Mouse (Mus musculus) macrophage (primary cell): ENCODE data around the gene Rap1a. TPM values are rescaled to one million over a fixed set of nuclear protein-coding genes. Genes with fewer than 3 reads are reported as not detected.

ENCODE experiments used
- H3K27ac ChIP-seq: fragments of 350-480 bp; formaldehyde crosslinking; 2 replicates; pipeline ENCODE4 v1.9.0; 2021
- H3K36me3 ChIP-seq: fragments of 350-480 bp; formaldehyde crosslinking; 2 replicates; pipeline ENCODE4 v1.9.0; 2021; ENCODE audit errors: inconsistent target
- H3K4me3 ChIP-seq: fragments of 350-480 bp; formaldehyde crosslinking; 2 replicates; pipeline ENCODE4 v1.9.0; 2021; ENCODE audit errors: inconsistent target
- H3K79me2 ChIP-seq: fragments of 350-480 bp; formaldehyde crosslinking; 2 replicates; pipeline ENCODE4 v1.9.0; 2021; ENCODE audit errors: inconsistent target
- WGBS: methylation state at CpG from one replicate; pipeline ENCODE4 v1.1.7; 2026; ENCODE audit warnings: inconsistent platforms; ENCODE audit not compliant: missing documents; 5-methylcytosine and 5-hydroxymethylcytosine counted together
- polyA plus RNA-seq: library from polyadenylated mRNA; stranded (reverse); fragments of 250-400 nt; gene quantifications from 3 replicates; pipeline ENCODE4 v1.2.4, GENCODE M21; 2018; ENCODE audit warnings: inconsistent platforms

Rap1a gene
- polyA plus RNA-seq, 1 experiment from 2014 or later = 125 TPM

DNA sequence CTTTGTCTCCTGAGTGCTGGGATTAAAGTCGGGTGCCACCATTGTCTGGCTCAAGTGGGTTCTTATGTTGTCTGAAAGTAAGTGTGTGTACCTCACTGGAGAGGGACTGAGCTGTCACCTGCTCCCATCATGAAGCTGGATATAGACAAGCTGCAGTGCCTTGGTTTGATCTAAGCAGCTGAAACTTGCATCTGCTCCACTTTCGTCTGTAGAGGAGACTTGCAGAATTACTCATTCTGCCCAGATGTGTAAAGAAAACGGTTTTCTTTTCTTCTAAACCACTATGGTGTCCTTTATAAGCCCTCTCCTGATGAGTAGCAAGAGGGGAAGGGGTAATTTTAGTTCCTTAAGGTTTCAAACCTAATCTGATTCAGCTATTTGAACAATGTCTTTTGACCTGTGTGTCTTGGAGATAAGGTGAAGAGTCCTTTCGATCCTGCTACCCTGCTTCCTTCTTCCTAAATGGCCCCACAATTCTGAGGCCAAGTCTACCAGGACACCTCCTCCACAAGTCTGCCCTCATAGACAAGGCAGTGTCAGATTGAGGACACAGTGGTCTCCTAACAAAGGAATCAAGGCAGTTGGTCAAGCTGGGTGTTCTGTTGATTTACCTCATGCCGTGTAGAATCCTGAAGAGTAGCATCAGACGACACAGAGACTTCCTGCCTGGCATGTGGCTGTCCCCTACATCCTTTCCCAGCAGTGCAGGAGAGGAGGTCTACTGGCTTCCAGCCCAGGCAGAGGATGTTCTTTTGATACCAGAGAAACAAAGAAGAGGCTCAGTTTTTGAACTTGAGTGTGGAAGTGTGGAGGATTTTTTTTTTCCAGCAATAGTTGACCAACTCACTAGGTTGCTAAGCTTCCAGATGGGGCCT, 17.2 kb upstream of the Rap1a start:
- 67% methylated on average over 6 of the region's 6 CpGs for WGBS

DNA sequence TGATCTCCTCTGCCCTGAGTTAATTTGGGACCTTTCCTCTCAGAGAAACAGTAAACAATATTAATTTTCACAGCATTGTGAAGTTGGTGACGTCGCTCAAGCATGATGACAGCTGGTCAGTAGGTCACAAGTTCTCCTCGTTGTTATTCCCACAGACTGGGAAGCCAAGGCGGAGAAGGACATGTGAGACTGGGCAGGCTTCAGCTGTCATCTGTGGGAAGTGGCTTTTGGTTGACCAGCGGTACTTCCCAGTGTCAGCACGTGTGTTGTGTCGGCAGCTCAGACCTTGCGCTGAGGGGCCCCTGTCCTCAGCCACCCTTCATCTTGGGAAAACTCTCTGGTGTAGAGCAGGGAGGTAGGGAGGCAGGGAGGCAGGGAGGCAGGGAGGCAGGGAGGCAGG, 15.0 kb upstream of the Rap1a start:
- Histone ChIP-seq H3K79me2 (no peaks in the 10 kb centered on the region), H3K27ac (peak overlapping the region; percentile 71), H3K36me3 (no peaks in the 10 kb centered on the region), H3K4me3 (no peak overlapping the region)
- 10% methylated on average over 8 of the region's 8 CpGs for WGBS

More for the DNA sequence above, 17.2 kb upstream of the Rap1a start:
- Histone ChIP-seq H3K36me3 (no peaks in the 10 kb centered on the region), H3K79me2 (no peaks in the 10 kb centered on the region), H3K27ac (no peak overlapping the region), H3K4me3 (no peak overlapping the region)

DNA sequence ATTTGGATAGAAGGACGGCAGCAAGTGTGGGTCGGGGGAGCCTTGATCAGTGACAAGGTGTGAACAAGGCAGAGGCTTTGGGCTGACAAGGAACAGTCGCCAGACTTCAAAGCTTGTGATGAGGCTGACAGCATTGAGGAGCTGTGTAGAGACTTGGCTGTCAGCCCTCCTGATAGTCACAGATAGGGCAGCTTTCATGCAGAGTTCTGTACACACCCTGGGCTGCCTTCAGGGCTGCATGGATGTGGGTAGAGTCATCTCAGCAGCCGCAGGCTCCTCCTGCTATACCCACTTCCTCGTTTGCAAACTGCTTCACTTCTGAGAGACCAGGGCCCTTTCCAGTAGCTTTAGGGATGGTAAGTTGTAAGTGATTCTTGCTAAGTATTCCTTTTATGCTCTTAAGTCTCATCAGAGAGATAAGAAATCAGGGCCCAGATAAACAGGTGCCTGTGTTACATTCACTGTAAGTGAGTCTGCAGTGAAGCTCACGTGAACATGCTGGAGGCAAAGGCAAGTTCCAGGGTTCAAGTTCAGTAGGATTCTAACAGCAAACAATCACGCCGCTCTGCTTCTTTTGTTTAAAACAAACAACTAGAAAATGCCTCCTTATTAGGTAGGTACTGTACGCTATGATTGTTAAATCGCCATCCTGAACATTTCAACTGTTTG, 14.2 kb upstream of the Rap1a start:
- Histone ChIP-seq H3K27ac (peak overlapping the region; percentile 71), H3K4me3 (no peak overlapping the region), H3K79me2 (no peaks in the 10 kb centered on the region), H3K36me3 (no peaks in the 10 kb centered on the region)
- 59% methylated on average over 10 of the region's 10 CpGs for WGBS

DNA sequence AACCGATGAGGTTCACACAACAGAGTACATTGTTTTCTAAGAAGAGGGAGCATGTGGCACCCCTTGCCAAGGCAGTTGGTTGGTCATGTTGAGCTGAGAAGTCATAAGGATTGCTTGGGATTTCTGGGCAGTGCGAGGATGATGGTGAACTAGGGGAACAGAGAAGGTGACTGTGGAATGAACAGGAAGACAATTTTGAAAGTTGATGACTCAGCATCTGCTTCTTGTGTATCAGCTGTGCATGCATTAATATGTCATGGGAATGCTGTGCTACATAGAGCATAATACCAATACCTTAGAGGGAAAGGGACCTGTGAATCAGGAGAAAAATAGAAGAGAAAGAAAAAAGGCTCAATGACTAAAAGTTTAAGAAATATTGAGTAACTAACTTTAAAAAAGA, 10.0 kb upstream of the Rap1a start:
- 65% methylated on average over 2 of the region's 2 CpGs for WGBS
- Histone ChIP-seq H3K36me3 (no peaks in the 10 kb centered on the region), H3K27ac (no peak overlapping the region), H3K4me3 (no peak overlapping the region), H3K79me2 (no peaks in the 10 kb centered on the region)

DNA sequence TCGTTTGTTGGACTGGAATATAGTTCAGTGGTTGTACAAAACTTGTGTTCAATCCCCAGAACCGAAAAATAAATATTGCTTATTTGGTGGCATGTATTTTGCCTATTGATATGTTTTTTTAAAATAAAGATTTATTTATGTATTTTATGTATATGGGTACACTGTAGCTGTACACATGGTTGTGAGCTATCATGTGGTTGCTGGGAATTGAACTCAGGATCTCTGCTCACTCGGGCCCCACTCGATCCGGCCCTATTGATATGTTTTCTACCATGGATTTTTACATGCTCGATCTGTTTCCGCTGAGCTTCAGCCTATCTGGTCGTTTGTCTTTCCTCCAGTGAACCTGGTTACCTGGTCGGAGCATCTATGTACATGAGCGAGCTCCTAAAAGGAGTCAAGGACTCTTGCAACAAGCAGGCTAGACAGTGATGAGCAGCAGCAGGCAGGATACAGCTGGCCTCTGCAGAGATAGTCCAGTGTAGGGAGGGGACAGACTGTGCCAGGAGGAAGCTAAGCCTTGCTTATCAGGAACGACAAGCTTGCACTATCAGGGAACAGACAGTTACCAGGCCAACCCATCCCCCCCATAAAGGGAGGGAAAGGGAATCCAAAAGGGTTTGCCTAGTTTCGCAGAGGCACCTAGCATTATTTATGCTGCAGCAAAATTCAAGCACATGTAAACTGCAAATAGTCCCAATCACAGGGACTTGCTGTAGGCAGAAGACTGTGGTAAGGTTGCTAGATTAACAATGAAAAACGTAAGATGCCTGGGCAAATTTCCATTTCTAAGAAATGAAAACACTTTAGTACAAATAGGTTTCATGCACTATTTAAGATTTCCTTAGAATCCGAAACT, 7.3 kb upstream of the Rap1a start:
- Histone ChIP-seq H3K4me3 (no peak overlapping the region), H3K79me2 (no peaks in the 10 kb centered on the region), H3K36me3 (no peaks in the 10 kb centered on the region), H3K27ac (no peak overlapping the region)
- WGBS = 84% methylated on average over 14 of the region's 14 CpGs

DNA sequence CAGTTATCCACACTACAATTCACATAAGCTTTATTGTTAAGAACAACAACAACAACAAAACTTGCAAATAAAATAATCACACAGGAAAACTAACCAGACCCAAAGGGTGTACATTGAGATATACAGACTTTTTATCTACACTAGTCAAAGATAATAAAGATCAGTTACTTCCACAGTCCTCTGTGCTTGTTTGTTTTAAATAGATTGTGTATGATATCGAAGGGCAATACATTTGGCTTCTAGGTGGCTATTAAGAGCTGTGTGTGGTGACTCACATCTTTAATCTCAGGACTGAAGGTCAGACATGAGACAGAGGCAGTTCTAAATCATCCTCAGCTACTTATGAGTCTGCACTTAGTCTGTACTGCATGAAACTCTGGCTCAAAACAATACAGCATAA, 6.5 kb upstream of the Rap1a start:
- H3K4me3 ChIP-seq = no peak overlapping the region
- H3K36me3 ChIP-seq = no peaks in the 10 kb centered on the region
- 91% methylated on average over 1 of the region's 1 CpGs for WGBS
- H3K79me2 ChIP-seq = no peaks in the 10 kb centered on the region
- H3K27ac ChIP-seq = no peak overlapping the region

DNA sequence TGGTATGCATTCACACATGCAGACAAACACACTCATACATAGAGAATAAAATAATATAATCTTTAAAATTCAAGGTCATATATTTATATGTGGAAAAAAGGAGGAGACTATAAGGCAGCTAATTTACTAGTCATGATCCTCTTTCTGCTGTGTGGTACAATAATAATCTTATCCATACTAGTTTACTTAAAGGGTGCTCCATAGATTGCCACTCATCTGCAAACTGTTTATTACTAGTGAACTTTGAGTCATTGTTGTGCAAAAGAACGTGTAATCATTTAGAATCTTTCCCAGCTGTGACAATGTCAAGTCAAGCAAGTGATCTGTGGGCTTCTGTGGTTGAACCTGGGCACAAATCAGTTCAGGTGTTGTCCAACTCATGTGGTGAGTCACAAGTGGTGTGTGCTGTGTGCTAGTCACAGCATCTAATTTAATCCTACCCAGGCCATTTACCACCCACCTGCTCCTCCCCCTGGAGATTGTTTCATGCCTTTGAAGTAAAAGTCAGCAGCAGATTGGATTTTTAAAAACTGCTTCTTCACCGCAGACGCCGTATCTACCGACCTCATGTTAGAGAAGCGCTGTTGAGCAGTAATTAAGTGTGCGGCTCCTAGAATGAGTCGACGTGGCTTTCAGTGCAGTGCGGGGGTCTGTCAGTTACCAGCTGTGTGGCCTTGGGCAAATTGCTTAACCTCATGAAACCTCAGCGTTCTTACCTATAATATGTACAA, 5.5 kb upstream of the Rap1a start:
- no peak overlapping the region for H3K4me3 ChIP-seq
- no peaks in the 10 kb centered on the region for H3K79me2 ChIP-seq
- no peak overlapping the region for H3K27ac ChIP-seq
- 83% methylated on average over 10 of the region's 11 CpGs for WGBS
- no peaks in the 10 kb centered on the region for H3K36me3 ChIP-seq

DNA sequence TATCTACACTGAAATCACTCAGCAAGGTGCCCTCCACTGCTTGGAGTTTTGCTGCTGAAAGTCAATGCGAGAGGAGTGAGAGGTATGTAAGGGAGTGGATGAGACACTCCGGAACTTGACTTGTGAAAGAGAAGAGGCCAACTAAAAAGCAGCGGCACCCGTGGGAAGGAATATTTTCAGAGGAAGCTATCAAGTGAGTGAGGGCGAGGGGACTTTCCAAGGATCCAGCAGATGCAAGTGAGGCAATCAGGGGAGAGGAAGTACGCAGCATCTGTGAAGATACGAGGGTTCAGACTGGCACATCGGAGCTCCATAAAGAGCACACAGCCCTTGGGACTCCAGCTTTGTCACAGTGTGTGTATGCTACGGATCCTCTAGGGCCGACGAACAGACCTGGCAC, 2.5 kb upstream of the Rap1a start:
- Histone ChIP-seq H3K4me3 (no peak overlapping the region), H3K36me3 (no peaks in the 10 kb centered on the region), H3K79me2 (peaks cover 22% of the 10 kb centered on the region), H3K27ac (no peak overlapping the region)
- 47% methylated on average over 11 of the region's 11 CpGs for WGBS

DNA sequence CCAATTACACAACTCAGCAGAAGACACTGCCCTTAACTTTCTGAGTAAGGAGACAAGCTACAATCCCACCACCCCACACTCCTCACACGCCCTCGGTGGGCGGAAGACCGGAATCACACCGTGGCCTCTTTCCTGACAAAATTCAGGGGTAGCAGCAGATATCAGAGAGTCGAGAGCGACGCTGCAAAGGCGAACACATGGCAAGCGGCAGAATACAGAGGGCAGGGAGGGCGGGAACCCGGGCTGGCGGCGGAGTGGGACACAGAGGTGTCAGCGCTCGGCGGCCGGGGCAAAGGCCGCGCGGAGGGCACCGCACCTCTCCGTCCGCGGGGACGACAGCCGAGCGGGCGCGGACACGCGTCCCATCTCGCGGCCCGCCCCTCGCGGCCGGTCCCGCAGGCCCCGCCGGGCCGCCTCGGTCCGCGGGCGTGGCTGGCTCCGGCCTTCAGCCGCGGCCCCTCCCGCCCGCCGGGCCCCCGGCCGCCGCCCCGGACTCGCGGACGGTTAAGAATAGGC, 403 bp downstream of the Rap1a start:
- WGBS = 0% methylated on average over 45 of the region's 59 CpGs
- peaks cover 50% of the 10 kb centered on the region for H3K79me2 ChIP-seq

DNA sequence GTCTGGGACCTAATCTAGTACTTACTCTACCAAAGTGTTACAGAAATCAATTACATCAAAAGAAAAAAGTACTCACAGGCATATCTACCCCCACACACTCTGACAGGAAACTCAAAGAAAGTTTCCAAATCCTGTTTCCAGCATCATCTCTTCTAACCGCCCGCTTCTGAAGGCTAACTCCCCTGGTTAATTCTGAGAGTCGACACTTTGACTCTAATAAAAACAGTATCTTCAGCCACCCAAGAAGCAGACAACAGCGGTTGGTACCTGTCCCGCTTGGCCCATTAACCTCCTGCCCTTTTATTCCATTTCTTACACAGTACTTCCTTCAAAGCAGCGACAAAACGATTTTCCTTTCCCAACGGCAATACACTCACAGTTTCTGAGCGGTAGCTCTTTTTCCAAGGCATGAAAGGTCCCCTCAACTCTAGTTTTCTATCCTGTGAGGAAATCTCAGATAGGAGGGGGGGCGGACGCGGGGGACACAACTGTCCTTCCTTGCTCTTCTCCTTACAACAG, 921 bp downstream of the Rap1a start:
- H3K27ac ChIP-seq = peak overlapping the region; percentile 68
- WGBS = 3% methylated on average over 12 of the region's 12 CpGs

More for the DNA sequence above, 403 bp downstream of the Rap1a start:
- peak overlapping the region; percentile 78 for H3K4me3 ChIP-seq
- no peaks in the 10 kb centered on the region for H3K36me3 ChIP-seq
- peak overlapping the region; percentile 68 for H3K27ac ChIP-seq

DNA sequence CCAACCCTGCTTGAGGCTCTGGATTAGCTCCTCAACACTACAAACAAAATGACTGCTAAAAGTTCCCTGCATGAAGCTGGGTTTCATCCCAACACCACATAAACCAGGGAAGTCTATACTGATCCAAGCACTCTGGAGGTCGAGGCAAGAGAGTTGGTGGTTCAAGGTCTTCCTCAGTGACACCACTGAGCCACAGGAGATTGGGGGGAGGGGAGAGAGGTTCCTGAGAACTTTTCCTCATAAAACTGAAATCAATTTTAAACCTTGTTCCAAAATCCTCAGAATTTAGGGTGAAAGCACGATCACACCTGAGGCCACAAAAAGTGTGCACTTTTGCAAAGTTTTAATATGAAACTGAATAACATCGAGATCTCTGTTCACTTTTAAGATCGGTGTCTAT, 1.8 kb downstream of the Rap1a start:
- H3K36me3 ChIP-seq = no peaks in the 10 kb centered on the region
- H3K4me3 ChIP-seq = peak overlapping the region; percentile 78; the same call in 1 of the 2 replicates
- 0 out of 2 replicates have a peak overlapping the region, but pooled peaks have one; percentile 2 for H3K27ac ChIP-seq
- 30% methylated on average over 4 of the region's 4 CpGs for WGBS
- peaks cover 64% of the 10 kb centered on the region for H3K79me2 ChIP-seq

More for the DNA sequence above, 921 bp downstream of the Rap1a start:
- H3K36me3 ChIP-seq = no peaks in the 10 kb centered on the region
- peaks cover 55% of the 10 kb centered on the region for H3K79me2 ChIP-seq
- H3K4me3 ChIP-seq = peak overlapping the region; percentile 78

DNA sequence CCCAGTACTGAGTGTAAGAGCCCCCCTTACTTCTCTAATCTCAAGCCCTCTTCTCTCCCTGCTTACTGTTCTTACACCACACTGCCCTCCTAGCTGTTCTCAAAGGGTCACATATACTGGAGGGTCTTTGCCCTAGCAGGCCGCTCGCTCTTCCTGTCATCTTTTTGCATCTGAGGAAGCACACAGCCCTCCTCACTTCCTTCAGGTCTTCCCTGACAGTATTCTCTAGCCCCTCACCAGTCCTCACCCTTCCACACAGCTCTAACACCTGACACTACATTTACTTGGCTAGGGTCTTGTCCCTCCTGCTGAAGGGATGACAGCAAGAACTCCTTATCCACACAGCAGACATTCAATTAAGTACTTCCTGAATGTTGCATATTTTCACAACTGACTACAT, 2.4 kb downstream of the Rap1a start:
- H3K79me2 ChIP-seq = peaks cover 70% of the 10 kb centered on the region
- H3K4me3 ChIP-seq = no peak overlapping the region
- 50% methylated on average over 2 of the region's 2 CpGs for WGBS
- H3K27ac ChIP-seq = 0 out of 2 replicates have a peak overlapping the region, but pooled peaks have one; percentile 2
- no peaks in the 10 kb centered on the region for H3K36me3 ChIP-seq

DNA sequence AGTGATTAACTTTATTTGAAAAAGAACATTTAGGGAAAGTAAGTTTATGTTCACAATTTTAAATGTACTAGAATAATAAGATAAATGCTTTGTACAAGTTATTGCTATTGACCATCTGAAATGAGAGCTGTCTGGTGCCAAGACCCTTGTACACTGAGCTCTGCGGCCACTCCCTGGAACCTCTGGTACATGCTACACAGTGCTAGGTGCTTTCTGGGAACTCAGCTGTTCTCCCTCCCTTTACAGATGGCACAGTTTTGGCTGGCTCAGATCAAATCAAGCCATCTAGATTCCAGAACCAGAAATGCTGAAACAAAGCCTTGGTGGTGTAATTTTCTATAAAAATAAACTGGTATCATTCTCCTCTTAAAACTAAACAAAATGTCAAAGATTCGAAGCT, 3.7 kb downstream of the Rap1a start:
- H3K27ac ChIP-seq = no peak overlapping the region
- peaks cover 83% of the 10 kb centered on the region for H3K79me2 ChIP-seq
- no peak overlapping the region for H3K4me3 ChIP-seq
- WGBS = 63% methylated on average over 2 of the region's 2 CpGs
- H3K36me3 ChIP-seq = peaks cover under 1% of the 10 kb centered on the region; the same call in 1 of the 2 replicates
